Mouse (Mus musculus) lung, postnatal 36 days (tissue): ENCODE data around the gene Shld2.

Experiments used
- DNase-seq: peaks from one replicate; pipeline ENCODE4 v3.0.0; 2022; ENCODE audit warnings: mixed read lengths

Shld2 gene

GRCm38 (mm10) chr14:34215451-34216127 lies 94.7 kb downstream of the Shld2 start:
- peak; percentile 84 for DNase-seq

- no peak for DNase-seq
Measured at GRCm38 (mm10) chr14:34209942-34210341, 100.4 kb downstream of the Shld2 start.

- no peak for DNase-seq
Measured at GRCm38 (mm10) chr14:34209080-34209479, 101.2 kb downstream of the Shld2 start.

DNA sequence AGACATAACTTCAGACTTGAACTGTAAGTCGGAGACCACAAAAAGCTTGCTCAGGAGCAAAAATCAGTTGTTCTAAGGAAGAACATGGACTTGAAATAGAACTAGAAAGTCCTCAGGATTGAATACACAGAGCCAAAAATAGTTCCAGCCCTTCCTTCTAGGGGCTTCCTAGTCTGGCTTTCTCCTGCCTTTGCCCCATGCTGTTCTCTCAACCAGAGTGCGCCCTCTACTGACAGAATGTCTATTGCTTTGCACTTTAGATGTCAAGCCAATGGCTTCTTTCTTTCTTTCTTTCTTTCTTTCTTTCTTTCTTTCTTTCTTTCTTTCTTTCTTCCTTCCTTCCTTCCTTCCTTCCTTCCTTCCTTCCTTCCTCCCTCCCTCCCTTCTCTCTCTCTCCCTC lies 101.6 kb downstream of the Shld2 start:
- peak; percentile 73 for DNase-seq

- no peak for DNase-seq
Measured at GRCm38 (mm10) chr14:34207996-34208395, 102.3 kb downstream of the Shld2 start.

GRCm38 (mm10) chr14:34201231-34202035 lies 108.9 kb downstream of the Shld2 start, which contains the start of gene Gprin2:
Gene Gprin2 (minus strand): TSS chr14:34201653.
- peak; percentile 14 for DNase-seq

GRCm38 (mm10) chr14:34200738-34201230 lies 109.5 kb downstream of the Shld2 start:
- peak; percentile 20 for DNase-seq

DNA sequence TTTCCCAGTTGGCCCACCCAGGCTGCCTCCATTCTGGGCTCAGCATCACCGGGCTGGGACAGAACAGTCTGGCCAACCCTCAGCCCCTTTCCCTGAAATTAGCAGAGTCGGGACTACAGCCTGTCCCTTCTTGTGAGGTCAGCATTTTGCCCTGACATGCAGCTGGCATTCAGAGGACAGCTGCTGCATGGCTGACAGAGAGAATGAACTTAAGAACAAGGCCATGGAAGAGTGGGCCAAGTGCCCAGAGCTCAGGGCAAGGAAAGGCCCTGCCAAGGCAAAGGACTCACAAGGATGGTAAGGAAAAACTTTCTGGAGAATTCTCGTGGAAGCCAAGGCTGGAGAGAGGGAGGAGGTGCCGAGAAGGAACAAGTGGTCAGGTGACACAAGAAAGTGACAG lies 113.6 kb downstream of the Shld2 start:
- no peak for DNase-seq

DNA sequence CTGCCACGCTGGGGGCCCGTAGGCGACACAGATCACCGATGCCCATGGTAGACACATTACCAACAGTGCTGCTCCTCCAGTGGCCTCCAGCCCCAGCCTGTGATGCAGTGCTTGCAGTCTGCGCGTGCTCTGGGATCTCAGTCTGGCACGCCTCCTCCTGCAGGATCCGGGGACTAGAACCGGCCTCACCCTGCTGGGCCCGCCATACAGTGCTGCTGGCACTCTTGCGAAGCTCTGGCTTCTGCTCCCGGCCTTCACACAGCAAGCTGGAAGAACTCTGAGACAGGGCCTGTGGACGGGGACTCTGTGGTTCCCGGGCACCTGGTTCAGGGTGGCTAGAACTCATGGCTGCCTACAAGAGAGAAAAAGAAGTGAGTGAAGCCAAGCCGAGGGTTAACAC lies 114.8 kb downstream of the Shld2 start:
- no peak for DNase-seq

DNA sequence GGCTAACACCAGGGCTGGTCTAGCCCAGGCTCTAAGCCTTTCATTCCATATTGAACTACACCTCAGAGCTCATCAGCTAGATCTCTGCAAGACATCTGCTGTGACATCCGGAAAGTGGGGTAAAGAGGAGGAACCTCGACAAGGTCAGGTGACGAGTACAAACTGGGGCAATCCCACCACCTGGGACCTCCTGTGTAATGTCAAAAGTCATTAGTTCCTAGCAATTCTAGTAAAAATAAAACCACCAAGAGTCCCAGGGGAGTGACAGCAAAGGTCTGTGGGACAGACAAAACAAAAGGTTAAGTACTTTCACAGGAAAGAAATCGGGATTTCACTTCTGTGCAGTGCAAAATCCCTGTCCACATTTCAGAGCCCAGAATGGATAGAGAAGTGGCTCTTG lies 116.4 kb downstream of the Shld2 start:
- no peak for DNase-seq

DNA sequence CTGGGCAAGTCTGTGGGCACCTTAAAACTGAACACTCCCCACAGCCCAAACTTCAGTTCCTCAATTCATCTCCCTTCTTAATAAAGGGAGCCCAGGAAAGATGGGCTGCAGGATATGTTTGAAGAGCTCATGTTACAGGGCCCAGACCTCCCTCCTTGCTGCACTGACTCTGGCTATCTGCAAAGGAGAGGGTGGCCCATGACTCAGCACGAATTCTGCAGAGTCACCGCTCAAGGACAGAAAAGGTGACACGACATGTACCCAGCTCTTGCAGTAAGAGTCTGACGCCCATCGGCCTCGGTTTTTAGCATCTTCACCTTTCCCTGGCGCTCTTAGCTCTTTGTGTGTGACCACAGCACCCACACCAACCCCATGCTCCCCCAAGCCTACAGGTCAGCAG lies 119.9 kb downstream of the Shld2 start:
- DNase-seq, result no peak

GRCm38 (mm10) chr14:34188629-34189028 lies 121.7 kb downstream of the Shld2 start:
- peak; percentile 82 for DNase-seq
